Mouse (Mus musculus): ENCODE results near the gene Btbd11. TPM values are rescaled to one million over a fixed set of nuclear protein-coding genes. Genes with fewer than 3 reads are reported as not detected.

Gene Btbd11
- polyA plus RNA-seq, 1 experiment, result not detected

DNA sequence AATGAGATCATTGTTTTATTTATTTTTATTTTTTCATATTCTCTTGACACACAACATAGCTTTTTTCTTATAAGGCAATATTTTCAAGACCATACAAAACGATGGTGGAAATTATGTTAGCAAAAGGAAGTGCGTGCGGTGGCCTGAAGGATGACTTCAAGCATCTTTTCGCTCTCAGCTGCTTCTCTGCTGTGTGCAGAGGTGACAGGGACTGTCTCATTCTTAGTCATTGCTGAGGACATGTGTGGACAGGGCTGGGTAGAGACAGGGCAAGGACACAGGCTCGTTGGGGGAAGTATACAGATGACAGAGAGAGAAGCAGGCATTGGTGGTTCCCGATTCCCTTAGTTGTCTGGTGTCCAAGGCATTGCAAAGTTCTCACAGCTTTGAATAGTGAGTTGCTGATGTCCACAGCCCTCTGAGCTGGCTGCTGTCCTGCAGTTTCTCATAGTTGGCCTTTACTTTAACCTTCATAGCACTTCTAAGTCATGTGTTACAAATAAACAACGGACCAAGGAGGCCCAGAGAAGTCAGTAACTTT lies 135.7 kb downstream of the Btbd11 start:
- TF ChIP-seq GATA1 (IDR thresholded peaks at IDR 0.05; ENCODE audit: low read length), result no peak

DNA sequence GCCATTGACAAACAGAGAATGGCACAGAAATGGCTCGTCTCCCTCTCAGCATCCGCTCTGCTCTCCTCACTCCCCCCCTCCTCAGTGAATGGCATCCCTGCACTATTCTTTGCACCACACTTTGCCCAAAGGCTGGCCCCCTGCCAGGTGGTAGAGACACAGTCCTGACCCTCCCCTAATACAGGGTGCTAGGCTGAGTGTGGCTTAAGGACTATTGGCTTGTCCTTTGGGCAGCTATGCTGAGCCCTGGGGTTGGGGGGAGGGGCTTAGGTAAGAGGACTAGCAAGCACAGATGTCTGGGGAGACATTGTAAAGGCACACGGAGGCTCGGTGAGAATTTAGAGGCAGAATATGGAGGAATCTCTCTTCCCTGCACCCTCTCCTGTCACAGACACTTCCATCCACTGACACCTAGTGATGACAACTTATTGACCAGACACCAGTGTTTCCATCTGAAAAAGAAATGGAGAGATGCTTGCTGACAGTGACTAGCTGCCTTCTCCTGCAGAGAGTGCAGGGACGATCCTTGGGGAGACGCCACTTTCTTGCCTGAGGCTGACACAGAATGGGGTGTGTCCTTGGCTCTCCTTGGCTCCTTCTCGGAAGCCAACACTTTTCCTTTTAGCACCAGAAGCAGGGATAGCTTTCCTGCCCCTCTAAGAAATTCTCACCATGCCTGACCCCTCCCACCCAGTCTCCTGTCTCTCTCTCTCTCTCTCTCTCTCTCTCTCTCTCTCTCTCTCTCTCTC lies 138.8 kb downstream of the Btbd11 start:
- TF ChIP-seq GATA1 (IDR thresholded peaks at IDR 0.05; ENCODE audit: low read length), result no peak

DNA sequence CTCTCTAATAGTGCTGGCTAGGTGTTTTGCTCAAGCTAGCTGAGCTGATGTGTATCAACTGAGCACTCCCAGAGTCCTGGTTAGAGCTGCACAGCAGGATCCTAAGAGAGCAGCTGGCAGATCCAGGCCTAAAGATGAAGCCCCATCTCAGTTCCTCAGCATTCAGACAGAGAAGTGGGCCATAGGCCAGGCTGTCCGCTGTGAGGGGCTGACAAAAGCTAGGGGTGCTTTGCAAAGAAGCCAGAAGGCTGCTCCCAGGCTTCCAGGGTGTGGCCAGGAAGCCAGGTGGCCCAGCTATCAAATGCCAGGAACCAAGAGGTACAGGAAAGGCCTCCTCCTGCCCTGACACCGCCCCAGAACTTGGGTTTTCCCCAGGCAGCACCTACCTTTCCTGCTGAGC lies 140.0 kb downstream of the Btbd11 start:
- TF ChIP-seq GATA1 (IDR thresholded peaks at IDR 0.05; ENCODE audit: low read length), result no peak

DNA sequence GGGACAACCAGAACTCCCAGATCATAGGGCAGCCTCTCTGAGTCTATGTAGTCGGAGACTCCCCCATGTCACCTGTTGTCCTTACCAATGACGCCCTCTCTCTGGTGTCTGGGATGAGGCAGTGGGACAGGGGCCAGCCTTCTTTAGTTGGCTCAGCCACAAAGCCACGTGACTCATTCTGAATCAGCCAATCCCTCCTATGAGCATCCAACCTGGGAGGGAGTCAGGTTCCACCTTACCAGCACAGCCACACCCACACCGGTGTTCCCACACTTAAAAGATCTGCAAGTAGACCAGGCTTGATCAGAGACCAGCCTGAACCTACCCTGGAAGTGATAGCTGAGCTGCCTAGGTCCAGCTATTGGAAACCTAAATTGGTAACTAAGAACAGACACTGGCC lies 141.1 kb downstream of the Btbd11 start:
- TF ChIP-seq GATA1 (IDR thresholded peaks at IDR 0.05; ENCODE audit: low read length), result no peak

DNA sequence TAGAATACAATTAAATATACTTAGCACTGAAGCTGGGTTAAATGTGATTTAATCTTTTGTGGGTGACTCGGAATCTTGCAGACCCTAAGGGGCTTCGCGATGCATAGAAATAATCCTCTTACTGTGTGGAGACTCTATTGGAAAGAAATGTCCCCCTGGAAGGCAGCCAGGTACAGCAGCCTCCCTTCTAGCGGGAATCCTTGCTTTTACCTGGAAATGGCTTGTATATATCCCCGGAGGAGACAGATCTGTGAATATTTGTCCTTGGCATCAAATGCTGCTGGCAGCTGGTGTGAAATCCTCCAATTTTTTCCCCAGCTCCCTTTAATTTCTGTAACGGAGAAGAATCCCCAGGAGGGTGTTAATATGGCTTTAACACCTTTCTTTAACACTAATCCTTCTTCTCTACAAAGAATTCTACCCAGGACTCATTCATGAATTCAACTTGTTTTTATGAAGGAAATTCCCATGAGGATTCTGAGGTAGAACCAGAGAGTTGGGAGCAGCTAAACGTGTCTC lies 146.6 kb downstream of the Btbd11 start:
- no peak for TF ChIP-seq GATA1 (IDR thresholded peaks at IDR 0.05; ENCODE audit: low read length)

DNA sequence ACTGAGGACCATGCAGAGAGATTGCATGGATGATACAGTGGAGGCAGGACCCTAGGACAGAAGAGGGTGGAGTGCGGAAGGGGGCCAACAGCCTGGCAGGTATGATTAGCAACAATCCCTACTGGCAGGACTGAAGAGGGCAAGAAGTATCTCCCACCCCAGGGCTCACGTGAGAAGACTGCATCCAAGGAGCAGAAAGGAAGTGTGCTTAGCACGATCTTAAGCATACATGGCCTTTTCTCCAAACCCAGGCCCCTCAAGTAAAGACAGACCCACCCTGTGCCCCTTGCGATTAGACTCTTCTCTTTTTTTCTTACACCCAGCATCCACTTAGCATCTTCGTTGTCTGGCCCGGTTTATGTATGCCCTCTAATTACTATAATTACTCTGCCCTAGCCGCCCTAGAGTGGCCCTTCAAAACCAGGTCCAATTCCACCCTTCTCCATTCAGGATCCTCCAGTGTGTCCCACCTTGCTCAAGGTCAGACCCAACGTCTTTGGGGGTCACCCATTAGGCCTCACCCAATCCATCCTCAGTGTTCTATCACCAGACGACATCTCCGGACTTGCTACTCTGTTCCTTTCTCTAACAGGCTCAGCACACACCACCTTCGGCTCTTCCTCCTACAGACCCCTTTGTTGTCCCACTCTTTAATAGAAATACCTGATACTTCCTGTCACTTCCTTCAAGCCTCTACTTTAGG lies 151.6 kb downstream of the Btbd11 start:
- TF ChIP-seq GATA1 (IDR thresholded peaks at IDR 0.05; ENCODE audit: low read length), result no peak

DNA sequence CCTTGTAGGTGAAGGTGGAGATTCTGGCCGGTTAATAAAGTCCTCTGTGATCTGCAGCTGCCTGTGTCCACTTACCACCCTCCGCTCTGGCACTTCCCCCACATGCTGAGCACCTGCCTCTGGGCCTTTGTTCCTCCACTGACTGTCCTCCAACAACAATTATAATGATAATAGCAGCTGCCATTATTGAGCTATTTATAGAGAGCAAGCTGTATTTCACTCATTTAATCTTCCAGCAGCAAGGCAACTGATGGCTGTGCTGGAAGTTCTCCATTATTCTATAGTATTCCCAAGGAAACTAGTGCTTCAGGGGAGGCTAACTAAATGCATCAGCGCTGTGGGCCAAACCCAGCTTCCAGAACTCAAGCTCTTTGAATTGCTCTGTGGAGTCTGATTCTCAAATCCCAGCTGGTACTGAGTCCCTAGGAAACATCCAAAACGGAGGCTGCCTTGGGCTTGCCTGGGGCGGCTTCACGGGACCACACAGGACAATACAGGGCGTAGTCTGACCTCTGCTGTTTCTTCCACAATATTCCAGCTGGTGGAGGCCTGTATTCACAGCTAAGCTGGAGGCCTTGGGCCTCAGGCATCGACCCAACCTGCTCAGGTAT lies 153.0 kb downstream of the Btbd11 start:
- TF ChIP-seq GATA1 (IDR thresholded peaks at IDR 0.05; ENCODE audit: low read length), result no peak

DNA sequence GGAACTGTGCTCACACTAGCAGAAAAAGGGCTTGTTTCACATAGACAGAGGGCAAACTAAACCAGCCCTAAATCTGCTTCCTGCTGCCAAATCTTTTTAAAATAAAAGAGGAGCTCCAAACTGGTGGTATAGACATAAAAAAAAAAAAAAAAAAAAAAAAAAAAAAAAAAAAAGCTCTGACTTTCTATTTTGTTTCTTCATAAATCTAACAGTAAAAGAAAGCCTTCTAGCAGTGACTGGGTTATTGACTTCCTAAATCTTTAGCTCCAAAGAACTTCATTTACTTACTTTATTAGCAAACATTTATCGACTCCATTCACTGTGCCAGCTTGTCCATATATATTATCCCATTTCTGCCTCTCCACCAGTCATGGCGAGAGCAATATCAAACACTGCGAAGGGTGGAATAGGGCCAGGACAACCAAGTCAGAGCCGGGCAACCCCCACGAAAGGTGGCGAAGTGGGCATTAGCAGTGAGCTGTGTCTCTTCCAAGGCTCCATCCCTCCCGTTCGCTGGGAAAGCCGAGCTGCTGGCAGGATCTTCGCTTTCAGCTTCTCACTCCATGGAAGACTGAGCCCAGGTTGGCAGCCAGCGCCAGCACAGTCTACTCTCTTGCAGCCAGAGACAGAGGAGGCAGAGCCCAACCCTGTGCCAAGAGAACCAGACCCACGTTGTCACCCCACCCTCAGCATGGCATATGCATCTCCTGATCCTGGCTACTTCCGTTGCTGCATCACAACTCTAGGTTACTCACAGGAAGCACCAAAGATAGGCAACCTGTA lies 153.9 kb downstream of the Btbd11 start:
- TF ChIP-seq GATA1 (IDR thresholded peaks at IDR 0.05; ENCODE audit: low read length), result no peak

DNA sequence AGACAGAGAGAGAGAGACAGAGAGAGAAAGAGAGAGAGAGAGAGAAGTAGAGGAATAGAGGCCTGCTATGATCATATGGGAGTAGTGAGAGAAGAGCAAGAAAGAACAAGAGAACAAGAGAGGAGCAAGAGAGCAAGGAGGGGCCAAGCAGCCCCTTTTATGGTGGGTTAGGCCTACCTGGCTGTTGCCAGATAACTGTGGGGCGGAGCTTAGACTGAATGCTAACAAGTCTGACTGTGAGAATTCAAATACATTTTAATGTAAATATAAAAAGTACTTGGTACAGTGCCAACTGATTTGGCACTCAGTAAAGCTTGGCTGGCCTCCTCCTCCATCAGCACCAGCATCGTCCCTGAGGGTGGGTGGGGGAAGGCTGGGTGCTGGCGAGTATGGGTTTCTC lies 154.9 kb downstream of the Btbd11 start:
- no peak for TF ChIP-seq GATA1 (IDR thresholded peaks at IDR 0.05; ENCODE audit: low read length)

DNA sequence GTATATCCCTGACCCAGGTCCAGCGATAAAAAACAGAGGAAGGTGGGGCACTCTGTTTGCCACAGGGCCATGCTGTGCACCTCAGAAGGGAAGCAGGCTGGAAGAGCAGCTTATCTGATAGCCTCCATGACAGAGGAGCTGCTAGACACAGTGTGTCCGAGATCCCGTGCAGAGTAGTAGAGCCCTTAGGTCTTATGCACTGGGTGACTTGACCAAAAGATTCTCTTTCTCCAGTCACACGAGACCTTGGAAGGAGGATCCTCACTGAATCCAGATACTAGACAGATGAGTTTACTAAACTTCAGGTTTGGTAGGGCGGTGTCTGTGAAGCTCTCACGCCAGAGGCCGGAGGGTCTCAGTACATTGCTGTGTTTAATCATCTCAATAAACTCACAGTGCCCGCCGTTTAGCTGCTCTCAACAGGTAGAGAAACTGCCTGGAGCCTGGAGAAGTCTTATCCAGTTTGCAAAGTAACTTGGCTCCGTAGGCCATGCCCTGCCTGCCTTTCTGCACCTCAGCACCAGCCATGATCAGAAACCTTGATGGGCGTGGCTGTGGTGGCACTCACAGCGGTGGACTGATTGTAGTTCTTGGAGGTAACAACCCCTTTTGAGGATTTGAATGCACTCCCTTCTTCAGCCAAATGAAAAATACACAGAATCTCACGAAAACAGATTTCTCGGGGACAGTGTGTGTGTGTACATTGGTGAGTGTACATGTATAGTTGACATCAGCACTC lies 155.4 kb downstream of the Btbd11 start:
- TF ChIP-seq GATA1 (IDR thresholded peaks at IDR 0.05; ENCODE audit: low read length), result no peak

DNA sequence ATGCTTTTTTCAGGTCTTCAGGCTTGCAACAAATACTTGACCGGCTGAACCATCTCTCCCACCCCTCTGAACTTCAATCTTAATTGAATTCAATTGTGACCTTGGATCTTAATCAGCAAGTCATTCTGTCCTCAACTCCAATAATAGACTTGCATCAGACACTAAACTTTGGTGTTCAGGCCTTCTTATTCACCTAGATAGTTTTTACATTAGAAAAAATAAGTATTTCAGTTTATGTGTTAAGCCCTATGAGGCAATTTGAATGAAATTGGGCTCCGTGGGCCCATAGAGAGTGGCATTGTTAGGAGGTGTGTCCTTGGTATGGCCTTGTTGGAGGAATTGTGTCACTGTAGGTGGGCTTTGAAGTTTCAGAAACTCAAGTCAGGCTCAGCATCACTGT lies 156.7 kb downstream of the Btbd11 start:
- TF ChIP-seq GATA1 (IDR thresholded peaks at IDR 0.05; ENCODE audit: low read length), result no peak

DNA sequence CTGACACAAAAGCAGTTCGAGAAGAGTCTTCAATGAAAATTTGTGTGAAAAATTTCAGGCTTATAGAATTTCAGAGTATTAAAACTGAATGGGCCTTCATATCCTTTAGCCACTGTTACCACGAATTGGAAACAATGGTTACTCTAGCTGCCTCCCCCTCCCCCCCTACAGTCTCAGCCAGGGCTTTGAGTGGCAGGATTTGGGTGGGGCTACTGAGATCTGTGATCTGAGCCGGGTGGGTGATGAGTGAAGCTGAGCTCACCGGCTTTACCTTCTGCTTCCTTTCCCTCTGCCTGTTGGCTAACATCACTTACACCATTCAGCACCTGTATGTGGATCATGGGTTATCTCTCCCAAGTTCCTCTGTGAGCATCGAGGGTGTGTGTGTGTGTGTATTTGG lies 158.4 kb downstream of the Btbd11 start:
- TF ChIP-seq GATA1 (IDR thresholded peaks at IDR 0.05; ENCODE audit: low read length), result no peak

DNA sequence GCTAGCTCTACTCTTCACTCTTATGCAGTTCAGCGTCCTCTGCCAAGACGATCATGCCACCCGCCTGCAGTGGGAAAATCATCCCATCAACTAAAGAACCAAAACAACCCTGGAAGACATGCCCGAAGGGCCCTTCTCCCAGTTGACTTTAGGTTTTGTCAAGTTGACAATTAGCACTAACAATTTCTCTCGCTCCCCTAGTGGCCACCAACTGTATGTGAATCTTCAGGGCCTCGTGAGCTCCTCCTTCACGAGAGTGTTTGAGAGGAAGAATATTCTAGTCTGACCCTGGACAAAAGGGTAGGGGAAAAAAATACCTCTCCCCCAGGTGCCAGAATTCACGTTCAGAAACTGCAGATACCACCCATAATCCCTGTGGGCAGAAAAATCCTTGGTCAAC lies 168.6 kb downstream of the Btbd11 start:
- no peak for TF ChIP-seq GATA1 (IDR thresholded peaks at IDR 0.05; ENCODE audit: low read length)

DNA sequence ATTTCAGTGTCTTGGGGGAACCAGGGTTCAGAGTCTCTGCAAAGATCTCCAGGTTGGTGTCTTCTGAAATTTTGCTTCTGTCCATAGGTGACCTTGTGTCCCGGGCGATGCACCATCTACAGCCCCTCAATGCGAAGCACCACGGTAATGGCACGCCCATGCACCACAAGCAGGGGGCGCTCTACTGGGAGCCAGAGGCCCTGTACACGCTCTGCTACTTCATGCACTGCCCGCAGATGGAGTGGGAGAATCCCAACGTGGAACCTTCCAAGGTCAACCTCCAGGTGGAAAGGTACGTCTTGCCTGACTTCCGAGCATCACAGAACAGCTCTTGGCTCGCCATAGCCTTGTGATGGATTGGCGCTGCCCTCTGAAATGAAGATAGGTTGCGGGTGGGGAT lies 174.8 kb downstream of the Btbd11 start:
- no peak for TF ChIP-seq GATA1 (IDR thresholded peaks at IDR 0.05; ENCODE audit: low read length)

DNA sequence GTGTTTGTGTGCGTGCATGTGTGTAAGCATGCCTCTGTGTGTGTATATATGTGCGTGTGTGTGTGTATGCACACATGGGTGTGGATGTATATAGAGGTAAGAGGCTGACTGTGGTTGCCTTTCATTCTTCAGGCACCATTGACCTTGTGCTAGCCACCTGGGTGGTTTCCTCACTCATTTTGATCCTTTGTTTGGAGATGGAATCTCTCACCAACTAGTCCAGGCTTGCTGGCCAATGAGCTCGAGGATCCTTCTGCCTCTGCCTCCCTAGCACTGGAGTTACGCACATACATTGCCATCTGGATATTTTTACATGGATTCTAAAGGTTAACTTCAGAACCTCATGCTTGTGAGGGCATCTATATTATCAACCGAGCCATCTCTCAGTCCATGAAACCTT lies 184.8 kb downstream of the Btbd11 start:
- TF ChIP-seq GATA1 (IDR thresholded peaks at IDR 0.05; ENCODE audit: low read length), result no peak

All from G1E-ER4 (cell line).